Mouse (Mus musculus): ENCODE measurements around the gene Rhoc.

DNA sequence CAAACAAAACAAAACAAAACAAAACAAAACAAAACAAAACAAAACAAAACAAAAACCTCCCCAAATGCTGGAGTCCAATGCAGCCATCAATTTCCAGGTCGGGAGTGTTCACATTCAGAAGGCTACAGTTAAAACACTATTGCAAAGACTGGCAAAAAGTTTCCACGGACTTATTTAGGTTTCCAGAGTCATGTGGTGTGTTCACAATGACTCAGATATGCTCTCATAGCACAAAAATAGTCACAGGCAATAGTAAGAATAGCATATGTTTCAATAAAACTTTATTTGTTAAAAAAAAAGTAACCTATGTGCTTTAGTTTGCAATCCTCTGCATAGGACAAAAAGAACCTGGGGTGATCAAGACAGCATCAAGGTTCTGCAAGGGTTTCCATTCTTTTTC lies 21.0 kb upstream of the Rhoc start:
- TF ChIP-seq POLR2A (IDR thresholded peaks at IDR 0.05; ENCODE audit: borderline replicate concordance, control insufficient read depth, low read depth, low read length): no peak
- no peak for TF ChIP-seq CTCF (IDR thresholded peaks at IDR 0.05; ENCODE audit: control insufficient read depth, insufficient read depth, low read length)

Data from bone marrow, adult 2 months (tissue).